Mouse (Mus musculus): ENCODE measurements at regions not wholly inside any gene's neighbourhood (a gene's known extent, or its start where the extent isn't known, plus 50 kb on each side); places are given as distances from the start of the nearest gene placed in this dataset.

- TF ChIP-seq GATA1 (IDR thresholded peaks at IDR 0.05; ENCODE audit: low read length) (no peak), TAL1 (IDR thresholded peaks at IDR 0.05; ENCODE audit: low read length) (no peak)
- H3K4me1 ChIP-seq (ENCODE audit: control insufficient read depth), result peaks cover 79% of the 10 kb centered on the region
- H3K4me3 ChIP-seq (replicated peaks), result no peak overlapping the region
- no peaks in the 10 kb centered on the region for H3K27me3 ChIP-seq (ENCODE audit: control insufficient read depth)
- no peaks in the 10 kb centered on the region; the same call in 1 of the 2 replicates for H3K36me3 ChIP-seq (ENCODE audit: control insufficient read depth)
- H3K9me3 ChIP-seq (ENCODE audit: control insufficient read depth, low read length), result no peaks in the 10 kb centered on the region
These were observed 69.9 kb upstream of the Tmtc1 start for GRCm38 (mm10) chr6:148514124-148514523.

GRCm38 (mm10) chr6:148513134-148513533 is 68.9 kb upstream of the Tmtc1 start:
- Histone ChIP-seq H3K4me3 (replicated peaks) (no peak overlapping the region), H3K36me3 (ENCODE audit: control insufficient read depth) (no peaks in the 10 kb centered on the region; the same call in 1 of the 2 replicates), H3K27me3 (ENCODE audit: control insufficient read depth) (no peaks in the 10 kb centered on the region), H3K4me1 (ENCODE audit: control insufficient read depth) (peaks cover 69% of the 10 kb centered on the region), H3K9me3 (ENCODE audit: control insufficient read depth, low read length) (no peaks in the 10 kb centered on the region)
- TF ChIP-seq TAL1 (IDR thresholded peaks at IDR 0.05; ENCODE audit: low read length), result 0 out of 3 replicates have a peak, but pooled peaks have one; percentile 11
- TF ChIP-seq GATA1 (IDR thresholded peaks at IDR 0.05; ENCODE audit: low read length), result no peak

GRCm38 (mm10) chr6:148505325-148505724 is 61.1 kb upstream of the Tmtc1 start:
- H3K9me3 ChIP-seq (ENCODE audit: control insufficient read depth, low read length), result no peaks in the 10 kb centered on the region
- H3K27me3 ChIP-seq (ENCODE audit: control insufficient read depth), result no peaks in the 10 kb centered on the region
- H3K4me3 ChIP-seq (replicated peaks), result no peak overlapping the region
- no peaks in the 10 kb centered on the region for H3K36me3 ChIP-seq (ENCODE audit: control insufficient read depth)
- no peak for TF ChIP-seq TAL1 (IDR thresholded peaks at IDR 0.05; ENCODE audit: low read length)
- TF ChIP-seq GATA1 (IDR thresholded peaks at IDR 0.05; ENCODE audit: low read length), result no peak
- peaks cover 30% of the 10 kb centered on the region for H3K4me1 ChIP-seq (ENCODE audit: control insufficient read depth)

DNA sequence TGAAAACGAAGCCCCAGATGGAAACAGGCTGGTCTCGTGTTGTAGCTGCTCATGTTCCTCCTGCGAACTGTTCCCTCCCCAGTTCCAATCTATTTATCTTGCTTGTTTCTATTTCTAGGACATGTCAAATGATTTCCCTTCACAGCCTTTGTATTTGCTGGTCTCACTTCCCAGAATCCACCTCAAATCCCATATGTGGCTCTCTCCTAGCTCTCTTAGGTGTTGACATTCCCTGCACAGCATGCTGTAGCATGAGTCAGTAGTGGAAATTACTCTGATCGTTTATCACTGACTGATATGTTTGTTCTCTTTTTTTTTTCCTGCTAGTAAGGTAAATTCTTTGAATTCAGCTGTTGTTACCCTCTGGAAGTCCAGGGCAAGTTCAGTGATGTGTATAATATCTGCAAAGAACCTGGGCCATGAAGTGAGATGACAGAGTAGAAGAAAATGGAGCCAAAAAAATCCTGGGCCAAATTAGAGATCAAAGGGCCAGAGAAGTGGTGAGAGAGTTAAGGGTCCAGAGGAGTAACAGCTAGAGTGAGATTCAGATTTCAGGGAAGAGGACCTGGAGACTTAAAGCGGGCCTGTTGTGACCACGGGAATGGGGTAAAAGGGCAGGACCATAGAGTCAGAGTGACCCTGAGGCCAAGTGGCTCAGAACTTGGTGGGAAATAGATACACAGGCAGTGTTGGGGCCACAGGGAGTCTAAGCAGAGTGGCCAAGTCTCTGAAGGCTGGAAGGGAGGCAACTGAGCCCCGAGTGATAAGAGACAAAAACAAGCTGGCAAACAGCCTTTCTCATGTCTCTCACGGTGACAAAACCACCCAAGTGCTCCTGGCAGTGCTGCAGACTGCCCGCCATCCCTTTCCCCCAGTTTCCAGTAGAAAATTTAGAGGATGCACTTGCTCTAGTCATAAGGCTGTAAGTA is 56.3 kb upstream of the Tmtc1 start:
- 0 out of 2 replicates have a peak, but pooled peaks cover 3% of the 10 kb centered on the region for H3K27me3 ChIP-seq (ENCODE audit: control insufficient read depth)
- H3K36me3 ChIP-seq (ENCODE audit: control insufficient read depth), result no peaks in the 10 kb centered on the region
- TF ChIP-seq GATA1 (IDR thresholded peaks at IDR 0.05; ENCODE audit: low read length), result no peak
- no peak for TF ChIP-seq TAL1 (IDR thresholded peaks at IDR 0.05; ENCODE audit: low read length)

More for the DNA sequence above, 56.3 kb upstream of the Tmtc1 start:
- H3K4me3 ChIP-seq (replicated peaks), result no peak overlapping the region
- no peaks in the 10 kb centered on the region for H3K9me3 ChIP-seq (ENCODE audit: control insufficient read depth, low read length)
- H3K4me1 ChIP-seq (ENCODE audit: control insufficient read depth), result peaks cover 32% of the 10 kb centered on the region

All from erythroblast, embryonic 14.5 days (primary cell).